Comparison of ENCODE assay signal across 22 mouse cellular contexts in the genomic region with DNA sequence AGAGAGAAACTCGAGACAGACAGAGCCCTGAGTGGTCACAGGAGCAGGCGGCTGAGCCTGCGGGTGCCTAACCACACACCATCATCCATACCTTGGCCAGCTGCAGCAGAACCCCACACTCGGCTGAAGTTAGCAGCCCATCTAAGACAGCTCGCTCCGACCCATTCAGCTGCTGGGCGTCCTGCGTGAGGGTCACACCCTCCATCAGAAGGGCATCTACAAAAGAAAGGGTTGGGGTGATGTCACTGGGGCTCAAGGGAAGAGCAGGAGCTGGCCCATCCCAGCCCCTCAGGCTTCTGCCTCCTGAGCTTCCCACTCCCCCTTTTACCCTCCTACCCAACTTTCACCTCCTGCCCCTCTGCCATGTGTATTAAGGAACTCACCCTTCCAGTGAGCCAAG. TPM values are rescaled to one million over a fixed set of nuclear protein-coding genes. Genes with fewer than 3 reads are reported as not detected.
"Had no signal": no experiment of that assay in that cellular context is flagged by ENCODE, and none has a peak within 500 bp of the region (broad histone marks: within the 10 kb centered on the region; RNA-seq: fewer than 3 reads in every experiment).

No protein-coding gene starts in this region.

- H3K4me3 ChIP-seq: kidney, embryonic 15.5 days; limb, embryonic 12.5 days; limb, embryonic 15.5 days; megakaryocyte, embryonic 14.5 days; midbrain, embryonic 10.5 days; stomach, embryonic 15.5 days had no signal

- ATAC-seq: liver, postnatal 0 days; lung, postnatal 0 days had no signal

- H3K9ac ChIP-seq: kidney, embryonic 15.5 days; limb, embryonic 12.5 days; limb, embryonic 15.5 days; liver, embryonic 14.5 days; liver, postnatal 0 days; lung, embryonic 14.5 days; stomach, embryonic 15.5 days had no signal

- H3K4me2 ChIP-seq: kidney, embryonic 15.5 days; limb, embryonic 12.5 days; limb, embryonic 15.5 days; liver, embryonic 11.5 days; lung, embryonic 14.5 days; stomach, embryonic 15.5 days had no signal

- H3K27me3 ChIP-seq: kidney, embryonic 15.5 days; limb, embryonic 12.5 days; limb, embryonic 15.5 days; stomach, embryonic 15.5 days had no signal

- DNase-seq: kidney, adult 11 months; kidney, adult 8-10 months; kidney, postnatal 10 days; kidney, postnatal 36 days; layer of hippocampus, postnatal 36 days; left cerebral cortex, postnatal 4 days; liver, postnatal 0 days; lung, embryonic 14.5 days; lung, postnatal 36 days; midbrain, embryonic 14.5 days; spleen, adult 18-20 months; thymus, postnatal 25 days had no signal

- H3K27ac ChIP-seq: kidney, embryonic 15.5 days; limb, embryonic 12.5 days; limb, embryonic 15.5 days; liver, embryonic 14.5 days; midbrain, embryonic 10.5 days; stomach, embryonic 15.5 days had no signal

- H3K9me3 ChIP-seq: kidney, embryonic 15.5 days; limb, embryonic 12.5 days; limb, embryonic 15.5 days; megakaryocyte, embryonic 14.5 days; midbrain, embryonic 10.5 days; stomach, embryonic 15.5 days had no signal

RNA-seq across cellular contexts. Expression of a gene that starts 10.5 kb away (rescaled TPM):
- total RNA-seq: left cerebral cortex, postnatal 14 days had no signal
